Mouse (Mus musculus): ENCODE measurements around the gene Zbtb20.

DNA sequence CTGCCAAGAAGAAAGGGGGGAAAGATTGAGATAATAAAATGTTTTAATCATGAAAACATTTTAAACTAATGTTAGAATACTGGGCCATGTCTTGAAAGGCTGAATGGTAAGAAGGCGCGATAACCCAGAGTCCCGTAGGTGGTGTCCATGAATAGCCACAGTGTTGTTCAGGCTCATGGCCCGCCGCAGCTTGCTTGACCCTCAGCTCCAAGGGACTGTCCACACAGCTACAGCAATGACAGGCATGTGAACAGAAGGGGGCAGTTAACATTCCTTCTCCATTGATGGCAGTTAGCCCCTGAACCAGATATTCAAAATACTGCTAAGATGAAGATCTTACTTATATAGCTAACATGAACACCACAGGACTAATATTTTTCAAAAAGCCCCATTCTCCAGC lies 696.5 kb downstream of the Zbtb20 start:
- TF ChIP-seq CTCF (IDR thresholded peaks at IDR 0.05; ENCODE audit: borderline replicate concordance, insufficient read depth, low read length) (no peak), POLR2A (IDR thresholded peaks at IDR 0.05; ENCODE audit: low read depth, low read length) (no peak)
